Mouse (Mus musculus) heart, postnatal 0 days (tissue): ENCODE measurements around the gene Ahnak.

ENCODE experiments used
- CTCF ChIP-seq: IDR thresholded peaks from 2 replicates; pipeline ENCODE4 v1.5.1; 2016; ENCODE audit warnings: antibody characterized with exemption, control low read depth, low read depth
- EP300 ChIP-seq: IDR thresholded peaks from 2 replicates; pipeline ENCODE4 v1.6.1; 2016; ENCODE audit warnings: antibody characterized with exemption, low read depth

GRCm38 (mm10) chr19:9032502-9033129 lies 43.5 kb downstream of the Ahnak start:
- TF ChIP-seq CTCF: no peak
- TF ChIP-seq EP300: no peak
